Mouse (Mus musculus) midbrain, embryonic 11.5 days (tissue): ENCODE measurements around the gene Uchl3. TPM values are rescaled to one million over a fixed set of nuclear protein-coding genes. Genes with fewer than 3 reads are reported as not detected.

Experiments
- ATAC-seq: fragments of 200-750 bp; cut with Nextera tagmentation; 2 replicates; pipeline ENCODE4 v1.8.0; 2017; ENCODE audit warnings: moderate TSS enrichment, moderate library complexity; ENCODE audit not compliant: low FRiP score
- DNase-seq: peaks from one replicate; pipeline ENCODE4 v3.0.0; 2015; ENCODE audit warnings: low spot score; ENCODE audit errors: missing footprints
- H3K27ac ChIP-seq: fragments of 300-500 bp; sonication (generic); 2 replicates; pipeline ENCODE4 v1.5.1; 2014; ENCODE audit warnings: low read depth, low read length
- H3K27me3 ChIP-seq: fragments of 300-500 bp; sonication (generic); 2 replicates; pipeline ENCODE4 v1.6.1; 2014; ENCODE audit warnings: mild to moderate bottlenecking, low read length, moderate library complexity, mixed read lengths; ENCODE audit not compliant: control insufficient read depth, insufficient read depth
- H3K36me3 ChIP-seq: fragments of 300-500 bp; sonication (generic); 2 replicates; pipeline ENCODE4 v1.6.1; 2014; ENCODE audit warnings: mild to moderate bottlenecking, low read length, moderate library complexity, mixed read lengths; ENCODE audit not compliant: control insufficient read depth, insufficient read depth
- H3K4me1 ChIP-seq: fragments of 300-500 bp; sonication (generic); 2 replicates; pipeline ENCODE4 v1.6.1; 2014; ENCODE audit warnings: low read length; ENCODE audit not compliant: control insufficient read depth, insufficient read depth
- H3K4me2 ChIP-seq: fragments of 300-500 bp; sonication (generic); 2 replicates; pipeline ENCODE4 v1.6.1; 2014; ENCODE audit warnings: mild to moderate bottlenecking, moderate library complexity
- H3K4me3 ChIP-seq: fragments of 300-500 bp; sonication (generic); 2 replicates; pipeline ENCODE4 v1.5.1; 2014; ENCODE audit warnings: low read depth, low read length
- H3K9ac ChIP-seq: fragments of 300-500 bp; sonication (generic); 2 replicates; pipeline ENCODE4 v1.6.1; 2014; ENCODE audit warnings: low read length
- H3K9me3 ChIP-seq: fragments of 300-500 bp; sonication (generic); 2 replicates; pipeline ENCODE4 v1.6.1; 2016; ENCODE audit warnings: low read length; ENCODE audit not compliant: control insufficient read depth
- WGBS: fragments of 180-500 bp; shearing (Covaris S2); extraction: QIAGEN DNeasy Blood & Tissue Kit; methylation state at CpG from one replicate; pipeline ENCODE4 v1.1.7; 2014; 5-methylcytosine and 5-hydroxymethylcytosine counted together
- polyA plus RNA-seq: library from polyadenylated mRNA; unstranded; fragments of >200 nt; fragmentation: Nextera tagmentation; extraction: Ambion mirVana; gene quantifications from 2 replicates; pipeline ENCODE4 v1.2.1, GENCODE M21; 2014

Gene Uchl3
- polyA plus RNA-seq, result 164 TPM in 2 replicates

GRCm38 (mm10) chr14:101653581-101654525 lies at the start of gene Uchl3:
Uchl3 (plus strand) TSS chr14:101653967.
- peak within 1 kb of the TSS; percentile 85 for H3K4me3 ChIP-seq
- WGBS, result under 1% methylated on average over 58 of the region's 81 CpGs
- no peaks in the 10 kb centered on the region for H3K9me3 ChIP-seq
- ATAC-seq (peak; percentile 95), DNase-seq (peak; percentile 100)
- no peaks in the 10 kb centered on the region for H3K27me3 ChIP-seq
- peak within 1 kb of the TSS; percentile 85 for H3K4me2 ChIP-seq
- peaks cover 3% of the 10 kb centered on the region; the same call in 1 of the 2 replicates for H3K4me1 ChIP-seq
- H3K9ac ChIP-seq, result peak within 1 kb of the TSS; percentile 76
- H3K27ac ChIP-seq, result peak within 1 kb of the TSS; percentile 15; the same call in 1 of the 2 replicates
- no peaks in the 10 kb centered on the region for H3K36me3 ChIP-seq

- Histone ChIP-seq H3K36me3 (no peaks in the 10 kb centered on the region), H3K27ac (no peak overlapping the region), H3K27me3 (peaks cover 11% of the 10 kb centered on the region), H3K9ac (no peak overlapping the region), H3K9me3 (no peaks in the 10 kb centered on the region), H3K4me3 (no peak overlapping the region), H3K4me2 (no peak overlapping the region), H3K4me1 (peaks cover 4% of the 10 kb centered on the region; the same call in 1 of the 2 replicates)
- ATAC-seq, result no peak
- whole genome bisulfite sequencing, result 61% methylated on average over 2 of the region's 2 CpGs
- no peak for DNase-seq
These were observed 47.9 kb upstream of the Uchl3 start for GRCm38 (mm10) chr14:101605843-101606242.

GRCm38 (mm10) chr14:101607631-101608518 lies 45.9 kb upstream of the Uchl3 start:
- Histone ChIP-seq H3K4me3 (peak overlapping the region; percentile 50), H3K9me3 (no peaks in the 10 kb centered on the region), H3K27ac (no peak overlapping the region), H3K27me3 (peaks cover 11% of the 10 kb centered on the region), H3K4me2 (peak overlapping the region; percentile 99), H3K9ac (peak overlapping the region; percentile 49), H3K4me1 (peaks cover 4% of the 10 kb centered on the region; the same call in 1 of the 2 replicates), H3K36me3 (no peaks in the 10 kb centered on the region)
- WGBS, result under 1% methylated on average over 62 of the region's 62 CpGs
- peak; percentile 96 for DNase-seq
- ATAC-seq, result peak; percentile 64

- Histone ChIP-seq H3K27ac (no peak within 1 kb of the TSS), H3K9me3 (no peaks in the 10 kb centered on the region), H3K9ac (peak within 1 kb of the TSS; percentile 49), H3K4me2 (peak within 1 kb of the TSS; percentile 99), H3K4me3 (peak within 1 kb of the TSS; percentile 50), H3K27me3 (peaks cover 11% of the 10 kb centered on the region), H3K4me1 (peaks cover 4% of the 10 kb centered on the region; the same call in 1 of the 2 replicates), H3K36me3 (no peaks in the 10 kb centered on the region)
- ATAC-seq (peak; percentile 87), DNase-seq (peak; percentile 95)
- under 1% methylated on average over 62 of the region's 62 CpGs for WGBS
These were observed 45.0 kb upstream of the Uchl3 start, which contains the start of gene Tbc1d4 for GRCm38 (mm10) chr14:101608519-101609368. Tbc1d4 (minus strand) TSS chr14:101609191.

GRCm38 (mm10) chr14:101610701-101611100 lies 43.1 kb upstream of the Uchl3 start:
- H3K4me2 ChIP-seq, result no peak overlapping the region
- H3K9me3 ChIP-seq, result no peaks in the 10 kb centered on the region
- H3K36me3 ChIP-seq, result no peaks in the 10 kb centered on the region
- no peak for ATAC-seq
- no peak overlapping the region for H3K4me3 ChIP-seq
- H3K9ac ChIP-seq, result no peak overlapping the region
- H3K27me3 ChIP-seq, result peaks cover 11% of the 10 kb centered on the region
- 85% methylated on average over 10 of the region's 10 CpGs for WGBS
- no peak for DNase-seq
- H3K27ac ChIP-seq, result no peak overlapping the region
- H3K4me1 ChIP-seq, result peaks cover 4% of the 10 kb centered on the region; the same call in 1 of the 2 replicates

GRCm38 (mm10) chr14:101613206-101613605 lies 40.6 kb upstream of the Uchl3 start:
- no peak overlapping the region for H3K4me3 ChIP-seq
- no peaks in the 10 kb centered on the region for H3K36me3 ChIP-seq
- ATAC-seq (no peak), DNase-seq (no peak)
- no peak overlapping the region for H3K9ac ChIP-seq
- no peak overlapping the region for H3K4me2 ChIP-seq
- H3K27ac ChIP-seq, result no peak overlapping the region
- H3K27me3 ChIP-seq, result peaks cover under 1% of the 10 kb centered on the region; the same call in 1 of the 2 replicates
- 48% methylated on average over 1 of the region's 1 CpGs for WGBS
- 0 out of 2 replicates have a peak, but pooled peaks cover 1% of the 10 kb centered on the region for H3K4me1 ChIP-seq
- no peaks in the 10 kb centered on the region for H3K9me3 ChIP-seq

- DNase-seq, result no peak
- H3K27ac ChIP-seq, result no peak overlapping the region
- H3K4me3 ChIP-seq, result no peak overlapping the region
- H3K36me3 ChIP-seq, result no peaks in the 10 kb centered on the region
- H3K4me2 ChIP-seq, result no peak overlapping the region
- no peaks in the 10 kb centered on the region for H3K27me3 ChIP-seq
- no peaks in the 10 kb centered on the region for H3K9me3 ChIP-seq
- no peaks in the 10 kb centered on the region for H3K4me1 ChIP-seq
- WGBS, result 81% methylated on average over 9 of the region's 9 CpGs
- ATAC-seq, result no peak
- H3K9ac ChIP-seq, result no peak overlapping the region
These were observed 37.6 kb upstream of the Uchl3 start for GRCm38 (mm10) chr14:101616178-101616577.

- 82% methylated on average over 5 of the region's 5 CpGs for WGBS
- no peak for ATAC-seq
- H3K9me3 ChIP-seq, result no peaks in the 10 kb centered on the region
- H3K36me3 ChIP-seq, result no peaks in the 10 kb centered on the region
- H3K27me3 ChIP-seq, result no peaks in the 10 kb centered on the region
- no peak overlapping the region for H3K9ac ChIP-seq
- H3K4me2 ChIP-seq, result no peak overlapping the region
- H3K4me1 ChIP-seq, result no peaks in the 10 kb centered on the region
- no peak overlapping the region for H3K4me3 ChIP-seq
- no peak overlapping the region for H3K27ac ChIP-seq
- no peak for DNase-seq
These were observed 36.1 kb upstream of the Uchl3 start for GRCm38 (mm10) chr14:101617680-101618079.
